Mouse (Mus musculus) heart, embryonic 13.5 days (tissue): ENCODE data around the gene Itga9. TPM values are rescaled to one million over a fixed set of nuclear protein-coding genes. Genes with fewer than 3 reads are reported as not detected.

Experiments used
- ATAC-seq: fragments of 200-750 bp; cut with Nextera tagmentation; 2 replicates; pipeline ENCODE4 v1.8.0; 2017; ENCODE audit warnings: moderate TSS enrichment; ENCODE audit not compliant: insufficient number of reproducible peaks, low FRiP score, low TSS enrichment; ENCODE audit errors: extremely low read depth
- H3K27ac ChIP-seq: fragments of 300-500 bp; sonication (generic); replicated peaks from 2 replicates; pipeline ENCODE4 v1.5.1; 2015; ENCODE audit warnings: moderate library complexity, mild to moderate bottlenecking, inconsistent platforms
- H3K27me3 ChIP-seq: fragments of 300-500 bp; sonication (generic); replicated peaks from 2 replicates; pipeline ENCODE4 v1.6.1; 2015; ENCODE audit warnings: mild to moderate bottlenecking, inconsistent platforms
- H3K36me3 ChIP-seq: fragments of 300-500 bp; sonication (generic); 2 replicates; pipeline ENCODE4 v1.6.1; 2015; ENCODE audit warnings: mild to moderate bottlenecking, inconsistent platforms
- H3K4me1 ChIP-seq: fragments of 300-500 bp; sonication (generic); 2 replicates; pipeline ENCODE4 v1.6.1; 2015; ENCODE audit warnings: inconsistent platforms
- H3K4me2 ChIP-seq: fragments of 300-500 bp; sonication (generic); 2 replicates; pipeline ENCODE4 v1.6.1; 2015; ENCODE audit warnings: inconsistent platforms, mild to moderate bottlenecking, moderate library complexity
- H3K4me3 ChIP-seq: fragments of 300-500 bp; sonication (generic); 2 replicates; pipeline ENCODE4 v1.5.1; 2015; ENCODE audit warnings: moderate library complexity, mild to moderate bottlenecking, inconsistent platforms
- H3K9ac ChIP-seq: fragments of 300-500 bp; sonication (generic); 2 replicates; pipeline ENCODE4 v1.6.1; 2015; ENCODE audit warnings: inconsistent platforms, mild to moderate bottlenecking, moderate library complexity
- H3K9me3 ChIP-seq: fragments of 300-500 bp; sonication (generic); 2 replicates; pipeline ENCODE4 v1.6.1; 2016; ENCODE audit warnings: inconsistent platforms
- WGBS: fragments of 180-500 bp; shearing (Covaris S2); methylation state at CpG from one replicate; pipeline ENCODE4 v1.1.7; 2015; ENCODE audit warnings: mixed read lengths; 5-methylcytosine and 5-hydroxymethylcytosine counted together
- polyA plus RNA-seq: library from polyadenylated mRNA; unstranded; fragments of >200 nt; fragmentation: Nextera tagmentation; extraction: Ambion mirVana; gene quantifications from 2 replicates; pipeline ENCODE4 v1.2.1, GENCODE M21; 2015

Itga9 gene
- polyA plus RNA-seq, 1 experiment from 2014 or later = 6.5 TPM

GRCm38 (mm10) chr9:118856665-118857064 is 250.2 kb downstream of the Itga9 start:
- Histone ChIP-seq H3K9me3 (no peaks in the 10 kb centered on the region), H3K4me3 (no peak overlapping the region), H3K27ac (peak overlapping the region; percentile 61), H3K4me1 (peaks cover 44% of the 10 kb centered on the region), H3K36me3 (peaks cover 9% of the 10 kb centered on the region; the same call in 1 of the 2 replicates), H3K9ac (peak overlapping the region; percentile 54), H3K4me2 (peak overlapping the region; percentile 42), H3K27me3 (peaks cover 12% of the 10 kb centered on the region; the same call in 1 of the 2 replicates)
- ATAC-seq = no peak
- WGBS = 25% methylated on average over 9 of the region's 9 CpGs

GRCm38 (mm10) chr9:118860613-118861141 is 254.2 kb downstream of the Itga9 start:
- peaks cover 17% of the 10 kb centered on the region for H3K36me3 ChIP-seq
- H3K4me1 ChIP-seq = peaks cover 63% of the 10 kb centered on the region
- H3K27ac ChIP-seq = 0 out of 2 replicates have a peak overlapping the region, but pooled peaks have one; percentile 20
- 32% methylated on average over 12 of the region's 12 CpGs for WGBS
- no peak for ATAC-seq
- no peak overlapping the region for H3K4me2 ChIP-seq
- no peak overlapping the region for H3K4me3 ChIP-seq
- 0 out of 2 replicates have a peak, but pooled peaks cover 5% of the 10 kb centered on the region for H3K27me3 ChIP-seq
- no peaks in the 10 kb centered on the region for H3K9me3 ChIP-seq
- H3K9ac ChIP-seq = 0 out of 2 replicates have a peak overlapping the region, but pooled peaks have one; percentile 37

DNA sequence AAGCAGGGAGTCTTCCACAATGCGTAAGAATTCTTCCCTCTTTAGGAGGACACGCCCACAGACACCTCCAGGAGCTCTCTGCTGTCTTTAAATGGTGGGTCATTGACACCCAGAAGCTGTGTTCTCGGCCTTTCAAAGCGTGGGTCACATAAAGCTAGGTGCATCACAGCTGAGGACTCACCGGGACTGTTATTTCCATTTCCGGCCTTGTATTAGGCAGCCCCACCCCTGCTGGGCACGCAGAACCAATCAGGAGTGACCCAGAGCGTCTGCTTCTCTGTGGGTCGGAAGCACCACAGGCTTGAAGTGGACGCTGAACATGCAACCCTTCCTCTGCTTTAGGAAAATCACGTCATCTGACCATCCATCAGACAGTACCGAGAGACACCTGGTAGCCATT is 255.7 kb downstream of the Itga9 start:
- 77% methylated on average over 12 of the region's 12 CpGs for WGBS
- Histone ChIP-seq H3K4me2 (no peak overlapping the region), H3K27me3 (peaks cover 5% of the 10 kb centered on the region; the same call in 1 of the 2 replicates), H3K27ac (no peak overlapping the region), H3K9ac (no peak overlapping the region), H3K36me3 (peaks cover 18% of the 10 kb centered on the region), H3K4me3 (no peak overlapping the region), H3K4me1 (peaks cover 48% of the 10 kb centered on the region), H3K9me3 (no peaks in the 10 kb centered on the region)
- no peak for ATAC-seq

GRCm38 (mm10) chr9:118862852-118863260 is 256.4 kb downstream of the Itga9 start:
- 26% methylated on average over 9 of the region's 9 CpGs for WGBS
- Histone ChIP-seq H3K36me3 (peaks cover 18% of the 10 kb centered on the region), H3K9ac (no peak overlapping the region), H3K4me2 (no peak overlapping the region), H3K27ac (peak overlapping the region; percentile 41), H3K4me1 (peaks cover 43% of the 10 kb centered on the region), H3K9me3 (no peaks in the 10 kb centered on the region), H3K27me3 (peaks cover 5% of the 10 kb centered on the region; the same call in 1 of the 2 replicates), H3K4me3 (no peak overlapping the region)
- 0 out of 2 replicates have a peak, but pooled peaks have one; percentile 18 for ATAC-seq

DNA sequence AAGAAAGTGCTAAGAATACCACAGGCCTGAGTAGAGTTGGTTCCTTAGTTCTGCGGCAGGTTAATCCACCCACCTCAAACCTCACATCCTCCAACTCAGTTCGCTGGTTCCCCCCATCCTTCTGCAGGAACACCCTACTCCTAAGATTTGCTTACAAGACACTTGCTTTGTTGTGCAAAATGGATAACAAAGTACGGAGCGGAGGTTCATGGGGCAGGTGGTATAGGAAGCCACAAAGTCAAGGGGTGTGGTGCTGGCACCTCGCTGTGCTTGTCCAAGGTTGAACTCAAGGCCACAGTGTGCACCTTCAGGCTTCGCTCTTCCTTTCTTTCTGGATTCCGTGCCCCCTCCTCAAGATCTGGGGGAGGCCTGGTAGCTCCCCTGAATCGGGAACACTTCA is 257.0 kb downstream of the Itga9 start:
- Histone ChIP-seq H3K9me3 (no peaks in the 10 kb centered on the region), H3K9ac (no peak overlapping the region), H3K27me3 (peaks cover 5% of the 10 kb centered on the region; the same call in 1 of the 2 replicates), H3K27ac (no peak overlapping the region), H3K4me2 (no peak overlapping the region), H3K4me1 (peaks cover 43% of the 10 kb centered on the region), H3K4me3 (no peak overlapping the region), H3K36me3 (peaks cover 15% of the 10 kb centered on the region)
- 78% methylated on average over 8 of the region's 8 CpGs for WGBS
- no peak for ATAC-seq

DNA sequence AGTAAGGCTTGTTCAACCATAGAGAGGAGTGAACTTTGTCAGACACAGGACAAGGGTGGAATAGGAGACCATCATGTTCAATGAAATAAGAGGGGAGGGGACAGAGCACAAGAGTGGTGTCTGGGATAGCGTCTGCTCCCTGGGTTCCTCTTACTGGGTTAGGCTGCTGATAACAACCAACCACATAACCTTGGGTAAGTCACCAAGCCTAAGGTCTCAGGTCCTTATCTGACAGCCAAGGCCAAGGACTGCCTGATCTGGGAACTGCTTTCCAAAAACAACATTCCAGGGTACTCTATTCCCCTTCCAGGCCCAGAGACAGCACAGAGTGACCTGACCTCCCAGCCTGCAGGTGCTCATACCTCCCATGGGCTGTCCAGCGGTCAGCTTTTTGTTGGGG is 260.5 kb downstream of the Itga9 start:
- Histone ChIP-seq H3K9ac (no peak overlapping the region), H3K36me3 (peaks cover 35% of the 10 kb centered on the region), H3K27ac (no peak overlapping the region), H3K27me3 (peaks cover 5% of the 10 kb centered on the region; the same call in 1 of the 2 replicates), H3K9me3 (no peaks in the 10 kb centered on the region), H3K4me2 (no peak overlapping the region), H3K4me3 (no peak overlapping the region), H3K4me1 (peaks cover 19% of the 10 kb centered on the region)
- ATAC-seq = no peak
- WGBS = 69% methylated on average over 2 of the region's 2 CpGs

DNA sequence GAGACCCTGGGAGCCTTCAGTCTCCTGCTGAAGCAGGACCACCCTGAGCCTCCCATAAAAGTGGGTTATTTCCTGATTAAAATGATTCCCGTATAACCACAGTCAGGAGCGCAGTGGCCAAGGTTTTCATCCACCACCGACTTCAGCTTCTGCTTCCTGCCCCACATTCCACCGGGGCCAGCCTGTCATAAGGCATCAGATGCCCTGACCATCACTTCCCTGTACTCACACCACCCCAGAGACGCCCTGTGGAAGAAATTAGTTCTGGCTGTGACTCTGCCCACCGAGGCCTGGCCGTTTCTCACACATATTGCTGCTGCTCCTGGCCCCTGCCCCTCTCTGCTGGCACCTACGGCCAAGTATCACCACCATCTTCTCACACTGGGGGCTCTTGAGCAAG is 261.4 kb downstream of the Itga9 start:
- no peaks in the 10 kb centered on the region for H3K9me3 ChIP-seq
- H3K4me1 ChIP-seq = peaks cover 10% of the 10 kb centered on the region
- peaks cover 44% of the 10 kb centered on the region for H3K36me3 ChIP-seq
- H3K4me3 ChIP-seq = no peak overlapping the region
- no peak overlapping the region for H3K4me2 ChIP-seq
- 82% methylated on average over 8 of the region's 8 CpGs for WGBS
- no peak overlapping the region for H3K27ac ChIP-seq
- ATAC-seq = no peak
- no peak overlapping the region; the same call in 1 of the 2 replicates for H3K9ac ChIP-seq
- peaks cover 5% of the 10 kb centered on the region; the same call in 1 of the 2 replicates for H3K27me3 ChIP-seq

DNA sequence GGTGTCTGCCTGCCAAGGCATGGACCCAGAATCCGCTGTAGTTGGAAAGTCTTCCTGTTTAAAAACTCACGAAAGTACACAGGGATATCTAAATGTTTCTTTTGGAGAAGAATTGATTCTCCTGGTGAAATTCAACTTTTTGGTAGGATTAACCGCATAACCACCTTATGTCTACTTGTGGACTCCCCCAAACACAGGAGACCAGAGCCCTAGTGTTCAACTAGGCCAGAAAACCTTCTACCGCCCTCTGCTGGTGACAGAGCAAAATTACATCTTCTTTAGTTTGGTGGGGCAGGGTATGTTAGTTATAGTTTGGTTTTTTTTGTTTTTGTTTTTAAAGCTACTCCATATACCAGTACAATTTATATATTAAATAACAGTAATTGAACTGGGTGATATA is 264.6 kb downstream of the Itga9 start:
- H3K27me3 ChIP-seq = no peaks in the 10 kb centered on the region; the same call in 1 of the 2 replicates
- H3K27ac ChIP-seq = no peak overlapping the region
- peaks cover 50% of the 10 kb centered on the region for H3K36me3 ChIP-seq
- no peak overlapping the region for H3K4me2 ChIP-seq
- H3K4me1 ChIP-seq = peaks cover 8% of the 10 kb centered on the region
- H3K9me3 ChIP-seq = no peaks in the 10 kb centered on the region
- WGBS = 52% methylated on average over 4 of the region's 4 CpGs
- no peak overlapping the region for H3K9ac ChIP-seq
- ATAC-seq = no peak
- no peak overlapping the region for H3K4me3 ChIP-seq

- Histone ChIP-seq H3K4me1 (peaks cover 25% of the 10 kb centered on the region), H3K9me3 (no peaks in the 10 kb centered on the region), H3K4me2 (no peak overlapping the region), H3K36me3 (peaks cover 52% of the 10 kb centered on the region), H3K27ac (no peak overlapping the region), H3K27me3 (no peaks in the 10 kb centered on the region; the same call in 1 of the 2 replicates), H3K4me3 (no peak overlapping the region), H3K9ac (no peak overlapping the region)
- 77% methylated on average over 12 of the region's 12 CpGs for WGBS
- ATAC-seq = no peak
These were observed 266.5 kb downstream of the Itga9 start for GRCm38 (mm10) chr9:118873031-118873430.

DNA sequence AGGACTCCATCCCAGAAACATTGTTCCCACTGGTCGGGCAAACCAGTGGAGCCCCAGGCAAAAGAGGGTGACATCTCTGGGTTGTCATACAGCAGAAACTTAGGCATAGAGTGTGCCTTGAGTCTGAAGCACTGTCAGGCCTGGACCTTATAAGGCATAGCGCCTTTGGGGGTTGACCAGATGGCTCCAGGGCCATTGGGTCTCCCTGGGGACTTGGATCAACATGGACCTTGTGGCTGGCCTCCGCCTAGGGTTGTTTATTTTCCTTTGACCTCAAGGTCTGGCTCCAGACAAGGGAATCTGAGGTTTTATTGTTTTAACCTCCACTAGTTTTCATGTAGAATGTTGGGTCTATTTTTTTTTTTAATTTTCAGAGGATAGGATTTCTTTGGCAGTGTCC is 267.1 kb downstream of the Itga9 start:
- no peak overlapping the region for H3K4me3 ChIP-seq
- peaks cover 57% of the 10 kb centered on the region for H3K36me3 ChIP-seq
- no peaks in the 10 kb centered on the region; the same call in 1 of the 2 replicates for H3K27me3 ChIP-seq
- no peak overlapping the region for H3K9ac ChIP-seq
- ATAC-seq = no peak
- no peaks in the 10 kb centered on the region for H3K9me3 ChIP-seq
- H3K27ac ChIP-seq = no peak overlapping the region
- no peak overlapping the region for H3K4me2 ChIP-seq
- H3K4me1 ChIP-seq = peaks cover 25% of the 10 kb centered on the region
- WGBS = 83% methylated on average over 3 of the region's 3 CpGs

DNA sequence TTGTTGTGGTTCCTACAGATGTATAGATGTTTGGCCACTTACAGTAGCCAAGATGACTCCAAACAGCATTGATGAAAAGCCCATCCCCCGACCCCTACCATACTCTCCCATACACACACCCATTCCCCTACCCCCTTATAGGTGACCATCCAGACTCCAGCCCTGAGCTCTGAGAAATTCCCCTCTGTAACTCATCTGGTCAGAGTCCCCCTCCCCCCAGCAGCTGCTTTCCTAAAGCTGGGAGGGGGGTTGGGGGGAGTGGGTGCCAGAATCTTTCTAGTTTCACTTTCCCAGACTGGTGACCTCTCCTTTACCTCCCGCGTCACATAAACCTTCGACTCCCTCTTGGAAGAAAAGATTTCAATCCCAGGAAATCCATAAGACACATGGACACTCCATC is 269.2 kb downstream of the Itga9 start:
- 63% methylated on average over 4 of the region's 4 CpGs for WGBS
- no peak overlapping the region for H3K9ac ChIP-seq

DNA sequence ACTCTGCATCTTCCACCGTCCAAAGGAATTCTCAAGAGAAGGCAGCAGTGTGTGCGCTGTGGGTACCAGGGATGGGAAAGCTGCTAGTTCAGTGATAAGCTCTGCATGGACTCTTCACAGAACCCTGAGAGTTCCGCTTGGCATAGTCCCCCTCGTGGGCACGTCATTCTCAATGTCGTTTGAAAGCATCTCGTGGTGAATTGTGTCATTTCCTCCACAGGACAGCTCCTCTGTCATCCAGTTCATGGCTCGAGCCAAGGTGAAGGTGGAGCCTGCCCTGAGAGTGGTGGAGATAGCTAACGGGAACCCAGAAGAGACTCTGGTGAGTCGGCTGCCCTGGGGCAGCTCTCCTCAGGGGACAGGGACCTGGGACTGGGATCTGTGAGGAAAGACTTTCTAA is 270.4 kb downstream of the Itga9 start:
- Histone ChIP-seq H3K27me3 (no peaks in the 10 kb centered on the region), H3K4me2 (no peak overlapping the region), H3K9me3 (no peaks in the 10 kb centered on the region), H3K4me3 (no peak overlapping the region), H3K27ac (peak overlapping the region; percentile 44), H3K4me1 (peaks cover 34% of the 10 kb centered on the region), H3K9ac (peak overlapping the region; percentile 37; the same call in 1 of the 2 replicates), H3K36me3 (peaks cover 39% of the 10 kb centered on the region)
- 48% methylated on average over 10 of the region's 10 CpGs for WGBS
- ATAC-seq = no peak

More for the DNA sequence above, 269.2 kb downstream of the Itga9 start:
- H3K27ac ChIP-seq = no peak overlapping the region
- no peak for ATAC-seq
- no peaks in the 10 kb centered on the region for H3K27me3 ChIP-seq
- H3K4me3 ChIP-seq = no peak overlapping the region
- no peaks in the 10 kb centered on the region for H3K9me3 ChIP-seq
- no peak overlapping the region for H3K4me2 ChIP-seq
- H3K4me1 ChIP-seq = peaks cover 25% of the 10 kb centered on the region
- peaks cover 44% of the 10 kb centered on the region for H3K36me3 ChIP-seq
